Comparison of ENCODE assay signal across 12 mouse cellular contexts in the genomic region with DNA sequence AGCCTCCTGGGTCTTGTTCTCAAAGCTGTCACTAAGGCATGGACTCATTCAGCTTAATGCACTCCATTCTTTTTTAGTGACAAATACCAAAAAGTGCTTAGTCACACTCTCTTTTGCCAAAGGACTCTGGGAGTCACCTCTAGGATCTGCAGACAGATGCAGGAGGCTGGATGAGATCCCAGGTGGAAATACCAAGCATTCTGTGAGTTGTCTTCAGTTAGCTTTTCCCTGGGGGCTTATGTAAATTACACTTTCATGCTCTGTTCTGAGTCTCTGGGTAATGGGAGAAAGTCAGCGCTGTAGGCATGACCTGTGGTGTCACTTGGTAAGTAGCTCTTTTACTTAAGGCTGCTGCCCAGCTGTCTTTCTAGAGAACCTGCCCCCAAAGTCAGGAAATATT. TPM values are rescaled to one million over a fixed set of nuclear protein-coding genes. Genes with fewer than 3 reads are reported as not detected.
DNase-seq lines count a peak whose midpoint lies in the region.
"Had no signal": no experiment of that assay in that cellular context is flagged by ENCODE, and none has a peak within 500 bp of the region (broad histone marks: within the 10 kb centered on the region; RNA-seq: fewer than 3 reads in every experiment).

No protein-coding gene starts in this region.

- intact Hi-C loops in gastrocnemius, postnatal 36 days (cut with DNase I) = no loop called here
- intact Hi-C loops in left cerebral cortex, postnatal 10 days (cut with DNase I) = no loop called here

- DNase-seq in gastrocnemius, adult 18-20 months (ENCODE audit: low spot score) = peak; percentile 36
- DNase-seq in gastrocnemius, postnatal 36 days = no peak
- peak; percentile 43 for DNase-seq in kidney, postnatal 14 days
- no peak for DNase-seq in kidney, postnatal 10 days
- peak; percentile 4 for DNase-seq in NIH3T3 (ENCODE audit: low read depth)
- DNase-seq in fibroblast of lung, adult 2 months (ENCODE audit: low read depth) = peak; percentile 29
- no peak for DNase-seq in testis, postnatal 10 days (ENCODE audit: low spot score)
- DNase-seq in left cerebral cortex, postnatal 10 days (ENCODE audit: extremely low spot score in 1 of 2, low spot score in 2 of 2) = no peak
- DNase-seq: cerebellum, adult 8-10 months; forebrain, postnatal 0 days; lung, adult 18-20 months; thymus, postnatal 14 days had no signal

RNA-seq across cellular contexts. Expression of a gene that starts 38.0 kb away (rescaled TPM):
- total RNA-seq in gastrocnemius, adult 18-20 months (2021) = 10 to 100 TPM; 10.1 to 11.0 TPM
- 10 to 100 TPM; 13.2 to 15.4 TPM for total RNA-seq in gastrocnemius, postnatal 36 days (2021)
- total RNA-seq in left cerebral cortex, postnatal 10 days (2021) = 10 to 100 TPM; 29.5 to 37.2 TPM

Comparison
In these comparisons a context has a peak if more than half of its experiments do, and no peak if none do; other contexts are left out.
1. DNase-seq: peak in gastrocnemius, adult 18-20 months (single experiment), kidney, postnatal 14 days (single experiment), NIH3T3 (single experiment) and fibroblast of lung, adult 2 months (single experiment); none in gastrocnemius, postnatal 36 days (0 of 2), kidney, postnatal 10 days (single experiment), testis, postnatal 10 days (single experiment) and left cerebral cortex, postnatal 10 days (0 of 2).